Mouse (Mus musculus) midbrain, embryonic 16.5 days (tissue): ENCODE data around the gene Hnrnpa0. TPM values are rescaled to one million over a fixed set of nuclear protein-coding genes. Genes with fewer than 3 reads are reported as not detected.
"Not testable (repeated sequence)": the region's sequence is repeated elsewhere in the genome, so short reads cannot be mapped to it uniquely, and the experiment has no call there.

Experiments used
- ATAC-seq: fragments of 200-750 bp; cut with Nextera tagmentation; 2 replicates; pipeline ENCODE4 v1.8.0; 2017; ENCODE audit warnings: moderate TSS enrichment
- H3K27ac ChIP-seq: fragments of 300-500 bp; sonication (generic); 2 replicates; pipeline ENCODE4 v1.5.1; 2014; ENCODE audit warnings: mild to moderate bottlenecking, low read length, mixed read lengths
- H3K27me3 ChIP-seq: fragments of 300-500 bp; sonication (generic); 2 replicates; pipeline ENCODE4 v1.6.1; 2014; ENCODE audit warnings: low read depth, low read length, mixed read lengths; ENCODE audit not compliant: control insufficient read depth, insufficient read depth
- H3K36me3 ChIP-seq: fragments of 300-500 bp; sonication (generic); 2 replicates; pipeline ENCODE4 v1.6.1; 2014; ENCODE audit warnings: mild to moderate bottlenecking, low read length, moderate library complexity, mixed read lengths; ENCODE audit not compliant: control insufficient read depth, insufficient read depth
- H3K4me1 ChIP-seq: fragments of 300-500 bp; sonication (generic); 2 replicates; pipeline ENCODE4 v1.6.1; 2014; ENCODE audit warnings: mild to moderate bottlenecking, low read length, mixed read lengths; ENCODE audit not compliant: control insufficient read depth, insufficient read depth
- H3K4me2 ChIP-seq: fragments of 300-500 bp; sonication (generic); 2 replicates; pipeline ENCODE4 v1.6.1; 2014; ENCODE audit warnings: mild to moderate bottlenecking, low read length, mixed read lengths
- H3K4me3 ChIP-seq: fragments of 300-500 bp; sonication (generic); 2 replicates; pipeline ENCODE4 v1.5.1; 2014; ENCODE audit warnings: low read depth, mild to moderate bottlenecking, low read length, moderate library complexity, mixed read lengths
- H3K9ac ChIP-seq: fragments of 300-500 bp; sonication (generic); 2 replicates; pipeline ENCODE4 v1.6.1; 2014; ENCODE audit warnings: low read depth, low read length, mixed read lengths
- H3K9me3 ChIP-seq: fragments of 300-500 bp; sonication (generic); replicated peaks from 2 replicates; pipeline ENCODE4 v1.6.1; 2014; ENCODE audit warnings: mild to moderate bottlenecking, low read length, mixed read lengths; ENCODE audit not compliant: control insufficient read depth, poor library complexity, severe bottlenecking
- WGBS: fragments of 180-500 bp; shearing (Covaris S2); extraction: QIAGEN DNeasy Blood & Tissue Kit; methylation state at CpG from one replicate; pipeline ENCODE4 v1.1.7; 2014; 5-methylcytosine and 5-hydroxymethylcytosine counted together
- polyA plus RNA-seq: library from polyadenylated mRNA; unstranded; fragments of >200 nt; fragmentation: Nextera tagmentation; extraction: Ambion mirVana; gene quantifications from 2 replicates; pipeline ENCODE4 v1.2.1, GENCODE M21; 2015

The Hnrnpa0 gene
- polyA plus RNA-seq, 1 experiment from 2014 or later, result 46.5 TPM

DNA sequence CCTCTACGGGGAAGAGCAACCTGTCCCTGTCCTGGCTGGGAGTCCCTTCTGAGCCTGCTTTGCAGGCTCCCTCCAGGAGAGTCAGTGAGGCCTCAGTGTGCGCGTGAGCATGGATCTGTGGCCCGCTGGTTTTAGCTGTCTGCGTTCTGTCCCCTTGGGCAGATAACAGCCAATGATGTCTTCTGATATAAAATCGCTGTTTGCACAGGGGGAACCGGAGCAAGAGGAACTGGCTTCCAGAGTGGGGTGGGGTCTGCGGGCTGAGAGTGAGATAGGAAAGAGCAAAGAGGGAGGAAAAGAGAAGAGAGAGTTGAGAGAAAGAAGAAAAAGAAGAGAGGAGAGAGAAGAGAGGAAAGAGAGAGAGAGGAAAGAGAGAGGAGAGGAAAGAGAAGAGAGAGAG, 28.7 kb upstream of the Hnrnpa0 start:
- Histone ChIP-seq H3K27me3 (no peaks in the 10 kb centered on the region), H3K27ac (peak overlapping the region; percentile 68)
- peak; percentile 30; the same call in 1 of the 2 replicates for ATAC-seq

DNA sequence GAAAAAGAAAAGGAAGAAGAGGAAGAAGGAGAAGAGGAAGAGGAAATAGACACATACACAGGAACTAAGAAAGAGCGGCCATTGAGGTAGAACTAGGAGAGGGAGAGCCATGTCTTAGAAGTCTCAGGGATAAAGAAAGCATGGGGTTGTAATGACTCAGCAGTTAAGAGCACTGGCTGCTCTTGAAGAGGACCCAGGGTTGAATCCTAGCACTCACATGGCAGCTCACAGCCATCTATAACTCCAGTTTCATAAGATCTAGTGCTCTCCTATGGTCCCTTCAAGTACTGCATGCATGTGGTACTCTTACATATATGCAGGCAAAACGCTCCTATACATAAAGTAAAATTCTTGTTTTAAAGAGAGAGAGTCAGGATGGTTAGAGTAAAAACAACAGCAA, 27.7 kb upstream of the Hnrnpa0 start:
- peaks cover 9% of the 10 kb centered on the region for H3K36me3 ChIP-seq
- no peaks in the 10 kb centered on the region for H3K27me3 ChIP-seq
- H3K9ac ChIP-seq, result no peak overlapping the region
- WGBS, result 91% methylated on average over 2 of the region's 2 CpGs
- H3K4me3 ChIP-seq, result no peak overlapping the region
- H3K4me2 ChIP-seq, result no peak overlapping the region
- no peak for ATAC-seq
- no peak overlapping the region for H3K27ac ChIP-seq
- peaks cover 13% of the 10 kb centered on the region for H3K4me1 ChIP-seq
- H3K9me3 ChIP-seq, result no peaks in the 10 kb centered on the region

More for the DNA sequence above, 28.7 kb upstream of the Hnrnpa0 start:
- Histone ChIP-seq H3K4me2 (peak overlapping the region; percentile 73), H3K9me3 (no peaks in the 10 kb centered on the region), H3K36me3 (peaks cover 16% of the 10 kb centered on the region), H3K4me3 (peak overlapping the region; percentile 51), H3K9ac (peak overlapping the region; percentile 70), H3K4me1 (peaks cover 13% of the 10 kb centered on the region)
- WGBS, result 18% methylated on average over 8 of the region's 8 CpGs

DNA sequence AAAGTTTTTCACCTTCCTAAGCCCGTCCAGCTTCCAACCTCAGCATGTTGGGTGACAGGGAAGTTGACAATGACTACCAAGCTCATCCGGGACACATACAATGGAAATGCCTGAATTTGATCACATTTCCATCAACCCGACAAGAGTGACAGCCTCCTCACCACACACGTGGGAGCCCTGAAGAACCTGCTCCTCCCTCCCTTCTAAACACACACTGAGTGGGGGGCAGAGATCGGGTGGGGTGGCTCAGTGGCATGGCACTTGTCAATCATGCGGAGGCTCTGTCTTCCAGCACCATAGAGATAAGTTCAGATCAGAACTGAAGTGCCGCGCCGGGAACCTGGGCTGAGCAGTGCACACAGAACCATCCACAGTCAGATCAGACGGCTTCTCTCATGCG, 22.1 kb upstream of the Hnrnpa0 start:
- ATAC-seq, result no peak
- no peak overlapping the region for H3K27ac ChIP-seq
- WGBS, result 82% methylated on average over 11 of the region's 11 CpGs
- no peak overlapping the region for H3K9ac ChIP-seq
- H3K9me3 ChIP-seq, result no peaks in the 10 kb centered on the region
- H3K4me1 ChIP-seq, result peaks cover 2% of the 10 kb centered on the region; the same call in 1 of the 2 replicates
- H3K36me3 ChIP-seq, result no peaks in the 10 kb centered on the region
- H3K4me3 ChIP-seq, result no peak overlapping the region
- no peaks in the 10 kb centered on the region for H3K27me3 ChIP-seq
- no peak overlapping the region for H3K4me2 ChIP-seq

DNA sequence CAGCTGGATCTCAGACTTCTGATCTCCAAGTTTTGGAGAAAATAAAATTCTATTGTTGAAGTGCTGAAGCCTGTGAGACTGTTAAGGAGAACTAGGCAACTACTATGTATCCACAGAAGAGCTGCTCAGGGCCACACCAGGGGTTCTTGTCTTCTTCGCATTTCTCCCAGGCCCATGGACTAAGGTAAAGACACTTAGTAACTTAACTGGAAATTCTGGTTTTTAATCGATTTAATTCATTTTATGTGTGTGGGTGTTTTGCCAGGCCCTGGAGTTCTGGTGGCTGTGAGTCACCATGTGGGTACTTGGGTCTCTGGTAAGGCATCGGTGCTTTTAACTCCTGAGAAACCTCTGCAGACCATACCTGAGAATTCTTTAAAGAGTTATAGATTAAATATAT, 21.3 kb upstream of the Hnrnpa0 start:
- peaks cover 2% of the 10 kb centered on the region; the same call in 1 of the 2 replicates for H3K4me1 ChIP-seq
- H3K27ac ChIP-seq, result no peak overlapping the region
- H3K9ac ChIP-seq, result no peak overlapping the region
- ATAC-seq, result no peak
- no peaks in the 10 kb centered on the region for H3K9me3 ChIP-seq
- no peak overlapping the region for H3K4me3 ChIP-seq
- H3K36me3 ChIP-seq, result no peaks in the 10 kb centered on the region
- 90% methylated on average over 3 of the region's 3 CpGs for WGBS
- H3K4me2 ChIP-seq, result no peak overlapping the region
- H3K27me3 ChIP-seq, result no peaks in the 10 kb centered on the region

DNA sequence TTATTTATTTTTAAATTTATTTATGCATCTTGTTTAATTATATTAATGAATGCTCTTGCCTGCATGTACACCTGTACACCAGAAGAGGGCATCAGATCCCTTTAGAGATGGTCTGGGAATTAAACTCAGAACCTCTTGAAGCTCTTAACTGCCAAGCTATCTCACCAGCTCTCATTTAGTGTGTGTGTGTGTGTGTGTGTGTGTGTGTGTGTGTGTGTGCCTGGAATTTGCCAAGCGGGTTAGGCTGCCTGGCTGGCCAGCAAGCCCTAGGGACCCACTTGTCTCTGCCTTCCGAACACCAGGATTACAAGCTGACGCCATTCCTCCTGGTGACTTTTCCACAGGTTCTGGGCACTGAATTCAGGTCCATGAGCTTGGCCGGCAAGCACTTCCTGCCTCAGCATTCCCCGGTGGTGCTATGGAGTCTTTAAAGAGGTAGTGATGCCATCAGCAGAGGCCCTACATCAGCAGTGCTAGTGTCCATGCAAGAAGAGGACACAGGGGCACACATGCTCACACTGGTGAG, 20.7 kb upstream of the Hnrnpa0 start:
- H3K27me3 ChIP-seq, result no peaks in the 10 kb centered on the region
- peak overlapping the region; percentile 73 for H3K4me2 ChIP-seq
- no peaks in the 10 kb centered on the region for H3K9me3 ChIP-seq
- peaks cover 2% of the 10 kb centered on the region; the same call in 1 of the 2 replicates for H3K4me1 ChIP-seq
- no peak overlapping the region for H3K27ac ChIP-seq
- ATAC-seq, result peak; percentile 72; the same call in 1 of the 2 replicates
- H3K36me3 ChIP-seq, result no peaks in the 10 kb centered on the region
- peak overlapping the region; percentile 33 for H3K4me3 ChIP-seq
- 40% methylated on average over 5 of the region's 5 CpGs for WGBS
- H3K9ac ChIP-seq, result no peak overlapping the region

DNA sequence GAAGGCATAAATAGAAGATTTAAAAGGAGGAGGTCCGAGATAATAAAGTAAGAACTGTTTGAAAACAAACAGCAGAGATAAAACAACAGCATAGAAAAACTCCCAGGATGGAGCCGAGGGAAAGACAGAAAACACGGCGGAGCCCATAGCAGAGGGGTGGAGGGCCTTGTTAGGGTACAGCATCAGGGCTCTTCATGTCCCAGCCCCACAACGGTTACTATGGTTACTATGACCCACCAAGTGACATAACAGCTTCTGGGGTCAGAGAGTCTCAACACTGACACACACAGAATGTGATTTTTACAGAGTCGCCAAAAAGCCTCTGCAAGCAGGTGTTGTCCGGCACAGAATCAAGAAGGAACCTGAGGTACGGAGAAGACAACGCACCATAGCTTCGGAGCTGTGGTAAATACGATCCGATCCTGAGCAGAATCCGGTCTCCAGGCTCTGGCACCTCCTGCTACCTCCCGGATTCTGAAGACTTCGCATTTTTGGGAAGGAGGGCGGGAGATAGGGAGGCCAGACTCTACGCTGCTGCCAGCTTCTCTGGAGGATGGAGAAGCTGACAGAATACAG, 20.0 kb upstream of the Hnrnpa0 start:
- H3K4me1 ChIP-seq, result peaks cover 2% of the 10 kb centered on the region; the same call in 1 of the 2 replicates
- peak; percentile 91 for ATAC-seq
- H3K27me3 ChIP-seq, result no peaks in the 10 kb centered on the region
- no peak overlapping the region for H3K27ac ChIP-seq
- H3K4me3 ChIP-seq, result peak overlapping the region; percentile 33
- H3K36me3 ChIP-seq, result no peaks in the 10 kb centered on the region
- H3K9me3 ChIP-seq, result no peaks in the 10 kb centered on the region
- H3K9ac ChIP-seq, result peak overlapping the region; percentile 47; the same call in 1 of the 2 replicates
- under 1% methylated on average over 17 of the region's 17 CpGs for WGBS
- peak overlapping the region; percentile 73 for H3K4me2 ChIP-seq

DNA sequence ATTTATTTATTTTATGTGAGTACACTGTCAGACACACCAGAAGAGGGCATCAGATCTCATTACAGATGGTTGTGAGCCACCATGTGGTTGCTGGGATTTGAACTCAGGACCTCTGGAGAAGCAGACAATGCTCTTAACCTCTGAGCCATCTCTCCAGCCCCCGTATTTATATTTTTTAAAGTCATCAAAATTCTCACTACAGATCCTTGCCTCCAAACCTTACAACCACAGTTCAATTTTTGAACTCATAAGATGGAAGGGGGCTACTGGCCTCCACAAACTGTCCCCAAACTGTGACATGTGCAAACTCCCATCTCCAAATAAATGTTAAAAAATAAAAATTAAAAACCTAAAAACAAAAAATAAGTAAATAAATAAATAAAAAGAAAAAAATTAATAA, 19.4 kb upstream of the Hnrnpa0 start:
- Histone ChIP-seq H3K27ac (no peak overlapping the region), H3K36me3 (no peaks in the 10 kb centered on the region), H3K9me3 (no peaks in the 10 kb centered on the region), H3K4me3 (no peak overlapping the region), H3K27me3 (no peaks in the 10 kb centered on the region), H3K4me2 (no peak overlapping the region), H3K4me1 (peaks cover 2% of the 10 kb centered on the region; the same call in 1 of the 2 replicates), H3K9ac (no peak overlapping the region)
- ATAC-seq, result no peak
- WGBS, result 88% methylated on average over 1 of the region's 1 CpGs

DNA sequence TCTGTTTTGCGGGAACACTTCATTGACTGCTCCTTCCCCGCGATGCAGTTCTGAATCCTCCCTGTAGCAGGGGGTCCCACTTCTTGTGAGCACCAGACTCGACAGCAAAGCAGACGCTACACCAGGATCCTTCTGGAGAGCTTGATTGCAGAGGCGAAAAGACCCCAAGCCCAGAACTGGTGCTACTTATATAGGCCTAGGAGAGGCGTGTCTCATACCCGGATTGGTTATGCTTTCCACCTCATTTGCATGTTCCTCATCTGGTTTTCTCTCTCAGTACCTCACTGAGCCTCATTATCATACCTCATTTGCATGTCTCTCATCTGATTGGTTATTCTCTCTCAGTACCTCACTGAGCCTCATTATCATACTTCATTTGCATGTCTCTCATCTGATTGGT, 18.2 kb upstream of the Hnrnpa0 start:
- not testable (repeated sequence) for H3K27me3 ChIP-seq, H3K4me3 ChIP-seq, H3K9ac ChIP-seq, H3K9me3 ChIP-seq, H3K4me2 ChIP-seq, H3K27ac ChIP-seq, H3K36me3 ChIP-seq, H3K4me1 ChIP-seq, ATAC-seq
- 93% methylated on average over 8 of the region's 8 CpGs for WGBS

DNA sequence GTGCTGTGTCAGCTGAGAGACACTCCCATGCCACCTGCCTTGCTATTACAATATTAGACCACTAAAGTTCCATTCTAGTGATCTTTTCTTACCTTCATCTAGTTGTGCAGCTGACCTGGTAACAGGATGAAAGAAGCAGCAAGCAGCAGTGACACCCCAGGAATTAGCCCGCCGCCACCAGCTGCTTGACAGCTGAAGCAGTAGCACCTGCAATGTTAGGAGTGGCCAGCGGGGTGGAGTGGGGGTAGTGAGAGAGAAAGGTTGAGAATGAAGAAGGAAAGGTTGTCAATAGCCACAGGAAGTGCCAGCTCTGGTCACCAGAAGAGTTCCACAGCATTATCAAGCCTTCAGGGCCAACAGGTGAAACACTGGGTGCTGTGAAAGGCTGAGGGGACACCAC, 3.3 kb upstream of the Hnrnpa0 start:
- H3K4me3 ChIP-seq, result no peak overlapping the region
- no peak overlapping the region for H3K27ac ChIP-seq
- 45% methylated on average over 3 of the region's 3 CpGs for WGBS
- peaks cover 5% of the 10 kb centered on the region for H3K4me1 ChIP-seq
- no peaks in the 10 kb centered on the region for H3K27me3 ChIP-seq
- ATAC-seq, result no peak
- no peaks in the 10 kb centered on the region for H3K9me3 ChIP-seq
- no peak overlapping the region for H3K4me2 ChIP-seq
- H3K9ac ChIP-seq, result no peak overlapping the region
- H3K36me3 ChIP-seq, result 0 out of 2 replicates have a peak, but pooled peaks cover 2% of the 10 kb centered on the region
